Mouse (Mus musculus) cerebellum, postnatal 25 days (tissue): ENCODE data around the gene Nup107.

ENCODE experiments used
- DNase-seq, 2 experiments: peaks; one replicate each; pipeline ENCODE4 v3.0.0; 2021; ENCODE audit warnings: mixed read lengths in 2 of 2

The Nup107 gene

GRCm38 (mm10) chr10:117799806-117800205 lies 7.3 kb upstream of the Nup107 start:
- DNase-seq: no peak

GRCm38 (mm10) chr10:117798436-117799035 lies 6.0 kb upstream of the Nup107 start:
- no peak for DNase-seq

- DNase-seq: no peak
Observed at GRCm38 (mm10) chr10:117797684-117798083, 5.2 kb upstream of the Nup107 start.

- no peak for DNase-seq
Observed at GRCm38 (mm10) chr10:117797106-117797505, 4.6 kb upstream of the Nup107 start.

GRCm38 (mm10) chr10:117796181-117796580 lies 3.7 kb upstream of the Nup107 start:
- no peak for DNase-seq

GRCm38 (mm10) chr10:117795206-117795605 lies 2.7 kb upstream of the Nup107 start:
- DNase-seq: no peak

- DNase-seq: no peak
Observed at GRCm38 (mm10) chr10:117793436-117794030, 1.0 kb upstream of the Nup107 start.

- no peak for DNase-seq
Observed at GRCm38 (mm10) chr10:117791171-117791470, 1.4 kb downstream of the Nup107 start.

GRCm38 (mm10) chr10:117790421-117791170 lies 1.9 kb downstream of the Nup107 start:
- DNase-seq: no peak

- no peak for DNase-seq
Observed at GRCm38 (mm10) chr10:117790011-117790410, 2.5 kb downstream of the Nup107 start.

GRCm38 (mm10) chr10:117784646-117785045 lies 7.9 kb downstream of the Nup107 start:
- no peak for DNase-seq

GRCm38 (mm10) chr10:117783786-117784420 lies 8.6 kb downstream of the Nup107 start:
- no peak for DNase-seq

GRCm38 (mm10) chr10:117782491-117783260 lies 9.8 kb downstream of the Nup107 start:
- DNase-seq: no peak

- no peak for DNase-seq
Observed at GRCm38 (mm10) chr10:117782056-117782455, 10.4 kb downstream of the Nup107 start.

- DNase-seq: no peak
Observed at GRCm38 (mm10) chr10:117781021-117781725, 11.3 kb downstream of the Nup107 start.

- no peak for DNase-seq
Observed at GRCm38 (mm10) chr10:117780306-117780911, 12.1 kb downstream of the Nup107 start.

- DNase-seq: no peak
Observed at GRCm38 (mm10) chr10:117779581-117780305, 12.8 kb downstream of the Nup107 start.

- DNase-seq: no peak
Observed at GRCm38 (mm10) chr10:117778951-117779350, 13.6 kb downstream of the Nup107 start.

GRCm38 (mm10) chr10:117778328-117778910 lies 14.1 kb downstream of the Nup107 start:
- DNase-seq: no peak

- no peak for DNase-seq
Observed at GRCm38 (mm10) chr10:117777501-117778327, 14.8 kb downstream of the Nup107 start.
